ENCODE assay signal across 19 mouse cellular contexts in genomic region chr4:111780533-111780932, GRCm38 (mm10).
A peak's percentile ranks its signal among the peaks of the same experiment; 100 is the strongest.
DNase-seq lines count a peak whose midpoint lies in the region; ATAC-seq and TF ChIP-seq lines count a peak whose summit lies in the region.
"Had no signal": no experiment of that assay in that cellular context is flagged by ENCODE, and none has a peak within 500 bp of the region (broad histone marks: within the 10 kb centered on the region; RNA-seq: fewer than 3 reads in every experiment).

No protein-coding gene starts in this region.

- peak; percentile 23 for DNase-seq in forebrain, embryonic 10.5 days (ENCODE audit: extremely low spot score, low spot score)
- peak; percentile 0 for DNase-seq in brain, adult 2 months (ENCODE audit: low read depth, low spot score)
- no peak for DNase-seq in gastrocnemius, postnatal 4 days (ENCODE audit: low spot score in 2 of 2)
- DNase-seq in lung, postnatal 0 days (ENCODE audit: low spot score) = no peak
- DNase-seq in T-cell, adult 2 months (ENCODE audit: low spot score) = no peak
- DNase-seq: adrenal gland, adult 8-10 months; cerebellum, adult 11-12 months; cerebellum, postnatal 25 days; gastrocnemius, postnatal 10 days; heart, adult 2 months; kidney, adult 2 months; kidney, postnatal 36 days; thymus, postnatal 36 days had no signal

- no peak overlapping the region for H3K4me2 ChIP-seq in forebrain, embryonic 13.5 days
- H3K4me2 ChIP-seq in forebrain, embryonic 16.5 days (ENCODE audit: low read length) = no peak overlapping the region
- H3K4me2 ChIP-seq in midbrain, embryonic 15.5 days = no peak overlapping the region
- H3K4me2 ChIP-seq in lung, postnatal 0 days (replicated peaks; ENCODE audit: low read depth, low read length) = no peak overlapping the region
- H3K4me2 ChIP-seq: heart, embryonic 15.5 days; neural tube, embryonic 13.5 days had no signal

- H3K27ac ChIP-seq in forebrain, embryonic 10.5 days = no peak overlapping the region
- H3K27ac ChIP-seq in forebrain, embryonic 13.5 days = no peak overlapping the region
- H3K27ac ChIP-seq in forebrain, embryonic 16.5 days (ENCODE audit: low read length) = no peak overlapping the region
- no peak overlapping the region for H3K27ac ChIP-seq in midbrain, embryonic 15.5 days
- no peak overlapping the region for H3K27ac ChIP-seq in lung, postnatal 0 days (ENCODE audit: low read length)
- H3K27ac ChIP-seq: heart, adult 2 months; heart, embryonic 15.5 days; neural tube, embryonic 13.5 days had no signal

- no peaks in the 10 kb centered on the region; the same call in 1 of the 2 replicates for H3K27me3 ChIP-seq in forebrain, embryonic 10.5 days (ENCODE audit: poor library complexity, severe bottlenecking)
- no peaks in the 10 kb centered on the region for H3K27me3 ChIP-seq in forebrain, embryonic 13.5 days
- no peaks in the 10 kb centered on the region for H3K27me3 ChIP-seq in forebrain, embryonic 16.5 days (replicated peaks; ENCODE audit: control insufficient read depth, insufficient read depth, low read length)
- no peaks in the 10 kb centered on the region for H3K27me3 ChIP-seq in midbrain, embryonic 15.5 days (replicated peaks)
- H3K27me3 ChIP-seq in lung, postnatal 0 days (replicated peaks; ENCODE audit: insufficient read depth, low read length) = no peaks in the 10 kb centered on the region
- H3K27me3 ChIP-seq: CH12.LX; heart, embryonic 15.5 days; neural tube, embryonic 13.5 days had no signal

- TF ChIP-seq CTCF in lung, postnatal 0 days (IDR thresholded peaks at IDR 0.05) = no peak

- H3K9me3 ChIP-seq in forebrain, embryonic 10.5 days = no peaks in the 10 kb centered on the region
- H3K9me3 ChIP-seq in forebrain, embryonic 13.5 days (replicated peaks) = no peaks in the 10 kb centered on the region
- no peaks in the 10 kb centered on the region for H3K9me3 ChIP-seq in forebrain, embryonic 16.5 days (ENCODE audit: control insufficient read depth, low read length)
- H3K9me3 ChIP-seq in midbrain, embryonic 15.5 days = no peaks in the 10 kb centered on the region
- H3K9me3 ChIP-seq in lung, postnatal 0 days (ENCODE audit: low read length) = no peaks in the 10 kb centered on the region
- H3K9me3 ChIP-seq: heart, embryonic 15.5 days; neural tube, embryonic 13.5 days had no signal

- TF ChIP-seq EP300 in lung, postnatal 0 days (IDR thresholded peaks at IDR 0.05) = no peak

- no peak overlapping the region for H3K9ac ChIP-seq in forebrain, embryonic 13.5 days
- H3K9ac ChIP-seq in forebrain, embryonic 16.5 days (replicated peaks; ENCODE audit: low read depth, low read length) = no peak overlapping the region
- no peak overlapping the region for H3K9ac ChIP-seq in midbrain, embryonic 15.5 days
- H3K9ac ChIP-seq in lung, postnatal 0 days (replicated peaks; ENCODE audit: low read depth) = no peak overlapping the region
- H3K9ac ChIP-seq: heart, embryonic 15.5 days; neural tube, embryonic 13.5 days had no signal

- 27% methylated on average over 4 of the region's 4 CpGs for WGBS in forebrain, embryonic 10.5 days
- WGBS in forebrain, embryonic 13.5 days = 23% methylated on average over 4 of the region's 4 CpGs
- 21% methylated on average over 4 of the region's 4 CpGs for WGBS in forebrain, embryonic 16.5 days
- WGBS in midbrain, embryonic 15.5 days = 11% methylated on average over 4 of the region's 4 CpGs
- 55% methylated on average over 4 of the region's 4 CpGs for WGBS in lung, postnatal 0 days

- H3K4me1 ChIP-seq in forebrain, embryonic 10.5 days = peaks cover 20% of the 10 kb centered on the region
- no peaks in the 10 kb centered on the region for H3K4me1 ChIP-seq in forebrain, embryonic 13.5 days
- no peaks in the 10 kb centered on the region for H3K4me1 ChIP-seq in forebrain, embryonic 16.5 days (replicated peaks; ENCODE audit: control insufficient read depth, insufficient read depth, low read length)
- no peaks in the 10 kb centered on the region for H3K4me1 ChIP-seq in midbrain, embryonic 15.5 days
- no peaks in the 10 kb centered on the region for H3K4me1 ChIP-seq in lung, postnatal 0 days (ENCODE audit: insufficient read depth, low read depth, low read length)
- H3K4me1 ChIP-seq: heart, embryonic 15.5 days had no signal

- ATAC-seq in forebrain, embryonic 13.5 days = no peak
- ATAC-seq in forebrain, embryonic 16.5 days = peak; percentile 43; the same call in 1 of the 2 replicates
- peak; percentile 71 for ATAC-seq in midbrain, embryonic 15.5 days (replicated peaks)
- ATAC-seq in lung, postnatal 0 days = no peak

- no peak overlapping the region for H3K4me3 ChIP-seq in forebrain, embryonic 10.5 days
- H3K4me3 ChIP-seq in forebrain, embryonic 13.5 days = no peak overlapping the region
- no peak overlapping the region for H3K4me3 ChIP-seq in forebrain, embryonic 16.5 days (replicated peaks; ENCODE audit: low read length)
- H3K4me3 ChIP-seq in midbrain, embryonic 15.5 days = no peak overlapping the region
- H3K4me3 ChIP-seq in lung, postnatal 0 days (ENCODE audit: low read depth, low read length) = no peak overlapping the region
- H3K4me3 ChIP-seq: heart, adult 2 months; heart, embryonic 15.5 days; neural tube, embryonic 13.5 days had no signal

- no peaks in the 10 kb centered on the region for H3K36me3 ChIP-seq in forebrain, embryonic 10.5 days (replicated peaks)
- no peaks in the 10 kb centered on the region for H3K36me3 ChIP-seq in forebrain, embryonic 13.5 days (ENCODE audit: poor library complexity, severe bottlenecking)
- H3K36me3 ChIP-seq in forebrain, embryonic 16.5 days (ENCODE audit: control insufficient read depth, insufficient read depth) = no peaks in the 10 kb centered on the region
- H3K36me3 ChIP-seq in midbrain, embryonic 15.5 days (replicated peaks) = no peaks in the 10 kb centered on the region
- 0 out of 2 replicates have a peak, but pooled peaks cover 4% of the 10 kb centered on the region for H3K36me3 ChIP-seq in lung, postnatal 0 days (ENCODE audit: insufficient read depth, low read length)
- H3K36me3 ChIP-seq: heart, embryonic 15.5 days; neural tube, embryonic 13.5 days had no signal

Comparison
In these comparisons a context has a peak if more than half of its experiments do, and no peak if none do; other contexts are left out.
1. ATAC-seq: peak in forebrain, embryonic 16.5 days (single experiment) and midbrain, embryonic 15.5 days (single experiment); none in forebrain, embryonic 13.5 days (single experiment) and lung, postnatal 0 days (single experiment).
2. DNase-seq: peak in forebrain, embryonic 10.5 days (single experiment) and brain, adult 2 months (single experiment); none in gastrocnemius, postnatal 4 days (0 of 2), lung, postnatal 0 days (single experiment) and T-cell, adult 2 months (single experiment).